Mouse (Mus musculus) G1E (cell line): ENCODE measurements around the gene Mrps35. TPM values are rescaled to one million over a fixed set of nuclear protein-coding genes. Genes with fewer than 3 reads are reported as not detected.

Experiments
- ATAC-seq: 2 replicates; pipeline ENCODE4 v1.8.0; 2016; ENCODE audit warnings: mild to moderate bottlenecking; ENCODE audit not compliant: insufficient number of reproducible peaks, poor library complexity, low FRiP score, severe bottlenecking; ENCODE audit errors: extremely low read depth
- DNase-seq: peaks from one replicate; pipeline ENCODE4 v3.0.0; 2012; ENCODE audit warnings: low spot score
- H3K27me3 ChIP-seq: 2 replicates; pipeline ENCODE4 v1.6.1; 2012; ENCODE audit warnings: mild to moderate bottlenecking, low read length, inconsistent platforms; ENCODE audit not compliant: insufficient read depth
- H3K36me3 ChIP-seq: replicated peaks from 2 replicates; pipeline ENCODE3; 2012; ENCODE audit warnings: mild to moderate bottlenecking, inconsistent platforms
- H3K4me1 ChIP-seq: 2 replicates; pipeline ENCODE4 v1.6.1; 2012; ENCODE audit warnings: low read depth, low read length, inconsistent platforms, mixed read lengths; ENCODE audit not compliant: insufficient read depth
- H3K4me3 ChIP-seq: 2 replicates; pipeline ENCODE4 v1.5.1; 2012; ENCODE audit warnings: low read depth, mild to moderate bottlenecking, inconsistent platforms, low read length, moderate library complexity, mixed read lengths
- H3K9me3 ChIP-seq: replicated peaks from 2 replicates; pipeline ENCODE4 v1.6.1; 2012; ENCODE audit warnings: inconsistent platforms
- CTCF ChIP-seq: IDR thresholded peaks from 2 replicates; pipeline ENCODE4 v1.5.1; 2012; ENCODE audit warnings: low read depth, low read length, inconsistent platforms, mixed read lengths
- GATA1 ChIP-seq: IDR thresholded peaks from 2 replicates; pipeline ENCODE4 v1.6.1; 2012; ENCODE audit warnings: borderline replicate concordance, low read length, inconsistent platforms, mixed read lengths
- GATA2 ChIP-seq: IDR thresholded peaks from 2 replicates; pipeline ENCODE4 v1.6.1; 2012; ENCODE audit warnings: low read depth, low read length, inconsistent platforms, borderline replicate concordance
- POLR2AphosphoS5 ChIP-seq: IDR thresholded peaks from 2 replicates; pipeline ENCODE4 v1.6.1; 2012; ENCODE audit warnings: low read depth, low read length, inconsistent platforms; ENCODE audit not compliant: insufficient replicate concordance
- TAL1 ChIP-seq: conservative IDR thresholded peaks from 2 replicates; pipeline ENCODE4 v1.6.1; 2012; ENCODE audit warnings: low read depth, low read length, inconsistent platforms, mixed read lengths
- polyA plus RNA-seq: library from polyadenylated mRNA; stranded (reverse); fragments of >175 nt; gene quantifications from 2 replicates; pipeline ENCODE4 v1.2.3, GENCODE M21; 2012
- total RNA-seq, 2 experiments: library from RNA; stranded (forward) in 1 of 2; stranded (reverse) in 1 of 2; fragments of 200-1000 nt in 1 of 2; fragments of >200 nt in 1 of 2; fragmentation: Nextera tagmentation in 1 of 2; gene quantifications; 2 replicates each; pipeline ENCODE4 v1.2.3; 2014 to 2017

Mrps35 gene
- total and polyA plus RNA-seq, 3 experiments = 17.6 to 95.4 (median 46.1) TPM

DNA sequence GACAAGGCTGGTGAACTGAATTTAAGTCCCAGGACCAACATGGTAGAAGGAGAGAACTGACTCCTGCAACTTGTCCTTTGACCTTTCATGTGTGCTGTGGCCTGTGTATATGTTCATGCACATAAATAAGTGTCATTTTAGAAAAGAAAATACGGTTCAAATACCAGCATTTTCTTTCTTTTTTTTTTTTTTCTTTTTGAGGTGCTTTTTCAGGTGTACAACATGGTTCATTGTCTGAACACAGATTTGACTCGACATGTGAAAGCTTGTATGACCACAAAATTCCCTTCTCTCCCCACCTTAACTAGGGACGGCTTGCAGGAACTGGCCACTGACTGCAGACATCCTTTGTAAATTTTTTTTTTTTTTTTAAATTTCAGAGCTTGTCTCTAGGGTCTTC is 54.4 kb downstream of the Mrps35 start:
- Histone ChIP-seq H3K36me3 (peaks cover 94% of the 10 kb centered on the region), H3K27me3 (no peaks in the 10 kb centered on the region)
- ATAC-seq = no peak

DNA sequence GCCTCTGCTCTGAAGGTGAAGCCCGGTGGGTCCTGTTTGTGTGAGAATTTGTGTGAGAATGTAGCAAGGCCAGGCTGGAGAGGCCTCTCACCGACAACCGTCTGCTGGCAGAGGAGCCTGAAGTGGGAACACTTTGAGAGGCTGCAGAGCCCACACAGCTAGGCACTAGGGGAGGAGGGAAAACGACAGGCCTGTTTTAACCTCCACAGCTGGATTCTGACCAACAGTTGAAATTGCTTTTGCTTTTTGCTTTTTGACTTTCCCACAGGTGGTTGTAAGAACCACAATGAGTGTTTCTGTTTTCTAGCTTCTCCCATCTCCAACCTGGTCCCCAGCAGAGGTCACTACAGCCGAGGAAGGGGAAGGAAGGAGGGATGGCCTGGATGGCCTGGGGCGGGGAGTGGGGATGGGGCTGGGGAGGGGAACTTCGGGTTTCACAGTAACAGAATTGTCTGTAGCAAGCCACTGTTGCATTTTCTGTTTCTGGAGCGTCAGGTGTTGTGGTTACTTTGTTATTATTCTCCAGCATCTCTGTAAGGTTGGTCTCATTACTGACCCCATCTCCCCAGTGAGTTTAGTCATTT is 54.9 kb downstream of the Mrps35 start:
- no peak for DNase-seq
- no peak overlapping the region for H3K4me3 ChIP-seq
- peaks cover 94% of the 10 kb centered on the region for H3K36me3 ChIP-seq
- no peak for ATAC-seq
- no peaks in the 10 kb centered on the region for H3K27me3 ChIP-seq
- TF ChIP-seq CTCF (no peak), TAL1 (no peak), GATA1 (no peak), GATA2 (no peak), POLR2AphosphoS5 (no peak)
- H3K9me3 ChIP-seq = peaks cover 3% of the 10 kb centered on the region; the same call in 1 of the 2 replicates
- H3K4me1 ChIP-seq = peaks cover 29% of the 10 kb centered on the region

More for the DNA sequence above, 54.4 kb downstream of the Mrps35 start:
- TF ChIP-seq GATA2 (no peak), TAL1 (no peak), POLR2AphosphoS5 (no peak), CTCF (no peak), GATA1 (no peak)
- Histone ChIP-seq H3K4me1 (peaks cover 34% of the 10 kb centered on the region), H3K9me3 (peaks cover 3% of the 10 kb centered on the region; the same call in 1 of the 2 replicates), H3K4me3 (no peak overlapping the region)
- DNase-seq = no peak

DNA sequence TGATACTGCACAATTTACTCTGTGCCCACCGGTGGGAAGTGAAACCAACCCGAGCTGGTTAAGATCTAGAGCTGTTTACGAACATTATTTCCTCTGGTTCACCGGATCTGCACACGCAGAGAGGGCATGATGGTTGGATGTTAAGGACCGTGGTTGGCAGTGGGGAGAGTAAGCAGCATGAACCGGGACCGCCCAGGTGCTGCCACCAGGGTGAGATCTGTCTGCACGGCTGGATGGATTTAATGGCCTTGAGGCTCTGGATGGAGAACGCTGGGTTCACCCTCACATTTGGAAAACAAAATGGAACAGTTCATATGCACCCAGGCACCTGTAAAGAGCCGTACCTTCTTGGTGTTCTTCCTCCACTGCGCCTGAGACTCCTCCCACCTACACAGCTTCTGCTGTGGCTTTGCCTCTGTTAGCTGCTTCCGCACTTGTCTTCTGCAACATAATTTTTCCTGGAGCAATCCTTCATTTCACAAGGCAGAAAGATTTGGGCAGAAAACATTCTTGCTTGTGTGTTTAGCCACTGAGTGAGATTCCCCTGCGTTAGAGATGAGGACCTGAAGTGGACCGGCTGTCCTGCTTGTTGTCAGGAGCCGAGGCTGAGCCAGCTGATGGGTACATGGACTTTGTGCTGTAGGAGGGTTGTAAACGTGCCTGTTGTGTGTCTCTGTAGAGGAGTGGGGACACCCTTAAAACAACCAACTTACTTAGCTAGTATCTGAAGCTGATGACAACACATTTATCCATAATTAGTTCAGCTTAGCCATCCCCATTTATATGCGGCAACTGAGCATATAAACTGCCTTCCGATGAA is 57.1 kb downstream of the Mrps35 start:
- no peaks in the 10 kb centered on the region for H3K27me3 ChIP-seq
- TF ChIP-seq GATA1 (no peak), GATA2 (no peak), TAL1 (no peak), POLR2AphosphoS5 (no peak), CTCF (no peak)
- no peak for ATAC-seq
- DNase-seq = no peak
- H3K4me3 ChIP-seq = no peak overlapping the region
- peaks cover 17% of the 10 kb centered on the region for H3K4me1 ChIP-seq
- peaks cover 3% of the 10 kb centered on the region; the same call in 1 of the 2 replicates for H3K9me3 ChIP-seq
- peaks cover 92% of the 10 kb centered on the region for H3K36me3 ChIP-seq

DNA sequence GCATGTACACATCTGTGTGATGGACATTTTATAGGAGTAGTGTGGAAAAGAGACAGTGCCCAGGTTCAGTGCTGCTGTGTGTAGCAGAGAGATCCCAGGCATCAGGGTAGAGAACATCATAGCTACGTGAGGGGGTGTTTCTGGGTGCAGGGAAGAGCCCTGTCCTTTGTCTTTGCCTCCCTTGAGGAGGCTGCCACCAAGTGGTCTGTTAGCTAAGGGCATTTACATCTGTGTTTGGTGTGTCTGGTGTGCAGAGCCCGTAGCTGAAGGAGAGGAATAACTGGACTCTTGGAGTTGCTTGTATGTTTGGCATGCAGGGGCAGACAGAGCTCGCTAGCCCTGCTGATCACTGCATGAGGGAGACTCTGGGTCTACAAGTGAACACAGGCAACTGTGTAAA is 59.7 kb downstream of the Mrps35 start:
- Histone ChIP-seq H3K4me1 (peaks cover 20% of the 10 kb centered on the region), H3K4me3 (no peak overlapping the region), H3K9me3 (no peaks in the 10 kb centered on the region), H3K36me3 (peaks cover 92% of the 10 kb centered on the region), H3K27me3 (no peaks in the 10 kb centered on the region)
- ATAC-seq (no peak), DNase-seq (no peak)
- TF ChIP-seq TAL1 (no peak), GATA1 (no peak), CTCF (no peak), POLR2AphosphoS5 (no peak), GATA2 (no peak)

DNA sequence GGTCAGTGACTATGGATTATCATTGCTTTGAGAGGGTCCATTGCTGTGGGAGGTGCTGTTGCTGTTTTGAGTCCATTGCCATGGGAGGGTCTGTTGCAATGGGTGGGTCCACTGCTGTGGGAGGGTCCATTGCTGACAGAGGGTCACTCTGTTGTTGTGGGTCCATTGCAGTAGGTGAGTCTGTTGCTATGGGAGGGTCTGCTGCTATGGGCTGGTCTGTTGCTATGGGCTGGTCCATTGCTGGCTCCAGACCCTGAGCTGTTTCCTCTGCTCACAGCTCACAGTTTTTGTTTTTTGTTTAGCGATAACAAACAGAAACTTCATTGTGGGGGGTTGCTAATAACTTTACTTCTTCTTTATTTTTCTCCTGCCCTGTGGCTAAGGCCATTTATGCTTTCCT is 63.0 kb downstream of the Mrps35 start:
- Histone ChIP-seq H3K4me1 (peaks cover 14% of the 10 kb centered on the region), H3K4me3 (no peak overlapping the region), H3K9me3 (no peaks in the 10 kb centered on the region), H3K27me3 (no peaks in the 10 kb centered on the region), H3K36me3 (peaks cover 90% of the 10 kb centered on the region)
- TF ChIP-seq CTCF = no peak
- no peak for TF ChIP-seq GATA1
- TF ChIP-seq TAL1 = no peak
- TF ChIP-seq POLR2AphosphoS5 = no peak
- TF ChIP-seq GATA2 = no peak
- ATAC-seq (no peak), DNase-seq (no peak)

DNA sequence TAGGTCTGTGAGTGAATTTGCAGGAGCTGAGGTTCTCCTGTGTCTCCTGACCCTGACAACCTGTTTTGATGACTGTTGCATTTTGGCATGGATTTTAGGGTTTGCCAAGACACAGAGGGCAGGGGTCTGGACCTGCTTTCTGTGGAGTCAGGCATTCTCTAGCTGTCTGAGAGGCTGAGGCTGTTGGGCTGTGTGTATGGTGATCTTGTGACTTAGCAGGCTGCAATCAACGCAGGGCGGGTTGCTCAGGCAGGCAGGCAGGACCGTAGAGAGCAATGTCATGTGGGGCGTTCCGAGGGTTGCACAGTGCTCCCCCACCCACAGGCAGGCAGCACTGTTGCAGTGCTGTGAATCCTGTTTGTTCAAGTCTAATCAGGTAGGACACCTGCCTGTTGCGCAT is 64.2 kb downstream of the Mrps35 start:
- no peak for DNase-seq
- peaks cover 90% of the 10 kb centered on the region for H3K36me3 ChIP-seq

More for the DNA sequence above, 64.2 kb downstream of the Mrps35 start:
- no peak for ATAC-seq
- no peaks in the 10 kb centered on the region for H3K27me3 ChIP-seq
- no peaks in the 10 kb centered on the region for H3K9me3 ChIP-seq
- peaks cover 11% of the 10 kb centered on the region for H3K4me1 ChIP-seq
- H3K4me3 ChIP-seq = no peak overlapping the region
- TF ChIP-seq TAL1 (no peak), CTCF (no peak), POLR2AphosphoS5 (no peak), GATA2 (no peak), GATA1 (no peak)
